Mouse (Mus musculus): ENCODE measurements around the gene Pip4p1.
A peak's percentile ranks its signal among the peaks of the same experiment; 100 is the strongest.
"Not testable (repeated sequence)": the region's sequence is repeated elsewhere in the genome, so short reads cannot be mapped to it uniquely, and the experiment has no call there.

Gene Pip4p1

DNA sequence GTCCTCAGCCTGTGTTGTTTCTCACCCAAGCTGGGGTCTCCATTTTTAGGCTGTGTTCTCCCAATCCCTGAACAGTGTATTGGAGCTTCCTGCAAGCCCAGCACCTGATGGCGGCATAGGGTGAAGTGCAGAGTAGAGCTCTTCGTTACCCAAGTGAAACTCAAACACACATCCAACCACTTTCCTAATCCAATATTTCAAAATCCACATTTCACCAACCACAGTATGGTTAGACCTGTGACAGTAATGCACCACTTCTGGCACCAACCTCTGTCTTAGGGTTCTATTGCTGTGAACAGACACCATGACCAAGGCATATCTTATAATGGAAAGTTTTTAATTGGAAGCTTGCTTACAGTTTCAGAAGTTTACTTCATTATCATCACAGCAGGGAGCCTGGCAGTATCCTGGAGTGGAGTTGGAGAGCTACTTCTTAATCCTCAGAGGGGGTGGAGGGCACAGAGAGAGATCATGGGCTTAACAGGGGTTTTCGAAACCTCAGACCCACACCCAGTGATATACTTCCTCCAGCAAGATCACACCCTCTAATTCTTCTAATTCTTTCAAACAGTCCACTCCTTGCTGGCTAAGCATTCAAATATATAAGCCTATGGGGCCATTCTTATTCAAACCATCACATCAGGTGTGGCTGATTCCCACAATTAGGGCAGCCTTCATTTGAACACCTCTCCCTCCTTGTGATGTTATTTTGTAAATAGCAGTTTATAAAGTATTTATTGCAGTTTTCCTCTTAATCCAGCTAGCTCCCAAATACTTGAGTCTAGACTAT, 7.7 kb upstream of the Pip4p1 start:
- no peak for DNase-seq

DNA sequence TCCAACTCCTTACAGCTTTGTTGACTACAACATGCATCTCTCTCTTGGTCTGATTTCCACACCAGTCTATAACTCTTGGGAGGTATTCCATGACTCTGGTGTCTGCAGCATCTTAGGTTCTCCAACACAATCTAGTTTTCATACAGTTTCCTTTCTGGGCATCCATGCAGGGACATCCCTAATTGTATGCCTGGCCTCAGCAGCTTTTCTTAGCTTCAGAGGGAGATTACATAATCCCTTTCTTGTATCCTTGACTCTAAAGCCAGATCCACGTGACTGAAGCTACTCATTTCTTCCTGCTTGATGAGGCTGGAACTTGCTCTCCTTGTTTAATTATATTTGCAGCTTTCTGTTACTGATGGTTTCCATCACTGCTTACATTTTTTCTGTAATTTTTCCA, 6.0 kb upstream of the Pip4p1 start:
- no peak for DNase-seq

- no peak for DNase-seq
These were observed 901 bp upstream of the Pip4p1 start for GRCm38 (mm10) chr14:50931493-50932020.

DNA sequence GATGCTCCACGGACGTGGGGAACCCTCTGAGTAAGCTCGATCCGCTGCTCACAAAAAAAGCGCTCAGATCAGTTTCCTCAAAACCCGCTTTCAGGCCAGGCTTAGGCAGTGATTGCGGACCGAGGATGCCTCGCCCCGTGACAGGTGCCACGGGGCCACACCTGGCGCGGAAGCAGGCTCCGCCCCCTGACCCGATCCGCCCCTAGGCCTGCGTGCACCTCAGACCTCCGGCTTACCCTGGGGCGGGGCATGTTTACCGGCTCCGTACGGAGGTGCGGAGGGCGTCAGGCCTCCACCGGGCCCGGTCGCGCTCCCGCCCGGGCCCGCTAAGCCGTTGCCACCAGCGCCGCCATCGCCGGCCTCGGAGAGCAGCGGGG, 291 bp downstream of the Pip4p1 start:
- no peak for DNase-seq

DNA sequence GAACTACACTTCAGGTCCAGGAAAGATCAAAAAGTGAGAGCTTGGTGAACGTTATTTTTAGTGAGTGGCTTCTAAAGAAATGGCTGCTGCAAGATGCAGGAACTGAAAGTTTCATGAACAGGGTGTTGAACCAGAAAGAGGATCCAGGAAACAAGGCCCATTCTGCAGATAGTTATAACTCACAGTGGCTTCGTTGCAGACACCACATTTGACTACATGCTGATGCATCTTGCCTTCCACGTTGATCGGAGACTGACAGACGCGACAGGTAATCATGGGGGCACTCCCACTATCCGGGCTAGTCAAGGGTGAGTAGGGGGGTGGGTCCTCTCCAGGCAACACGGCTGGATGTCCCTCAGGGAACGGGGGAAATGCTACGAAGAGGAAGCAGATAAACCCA, 705 bp downstream of the Pip4p1 start:
- DNase-seq, result no peak

- no peak for DNase-seq
These were observed 3.3 kb downstream of the Pip4p1 start for GRCm38 (mm10) chr14:50927366-50927765.

DNA sequence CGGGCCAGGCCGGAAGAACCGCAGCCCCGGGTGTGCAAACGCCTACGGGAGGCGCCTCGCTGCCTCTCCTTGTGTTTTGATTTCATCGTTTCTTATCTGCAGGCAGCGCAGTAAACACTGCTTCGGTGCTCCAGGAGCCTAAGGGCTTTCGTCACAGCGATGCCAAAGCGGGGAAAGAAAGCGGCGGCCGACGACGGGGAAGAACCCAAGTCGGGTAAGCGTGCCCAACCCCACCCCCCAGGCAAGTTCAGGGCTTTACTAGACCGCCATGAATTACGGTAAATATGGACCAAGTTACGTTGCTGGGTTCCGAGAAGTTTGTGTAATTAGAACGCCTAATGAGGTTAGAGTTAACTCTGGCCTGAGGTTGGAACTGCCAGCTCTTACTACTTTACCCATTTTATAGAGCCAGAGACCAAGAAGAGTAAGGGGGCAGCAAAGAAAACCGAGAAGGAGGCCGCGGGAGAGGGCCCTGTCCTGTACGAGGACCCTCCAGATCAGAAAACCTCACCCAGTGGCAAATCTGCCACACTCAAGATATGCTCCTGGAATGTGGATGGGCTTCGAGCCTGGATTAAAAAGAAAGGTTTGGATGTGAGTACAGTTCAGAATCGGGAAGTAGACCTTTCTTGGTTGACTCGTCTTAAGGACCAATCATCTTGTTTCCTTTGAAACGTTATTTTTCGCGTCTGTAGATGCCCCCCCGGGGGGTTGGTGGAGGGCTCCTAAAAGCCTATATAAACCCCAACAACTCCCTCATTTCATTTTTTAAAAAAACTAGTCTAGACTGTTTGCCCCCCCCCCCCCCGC, 5.3 kb downstream of the Pip4p1 start:
- no peak for DNase-seq

DNA sequence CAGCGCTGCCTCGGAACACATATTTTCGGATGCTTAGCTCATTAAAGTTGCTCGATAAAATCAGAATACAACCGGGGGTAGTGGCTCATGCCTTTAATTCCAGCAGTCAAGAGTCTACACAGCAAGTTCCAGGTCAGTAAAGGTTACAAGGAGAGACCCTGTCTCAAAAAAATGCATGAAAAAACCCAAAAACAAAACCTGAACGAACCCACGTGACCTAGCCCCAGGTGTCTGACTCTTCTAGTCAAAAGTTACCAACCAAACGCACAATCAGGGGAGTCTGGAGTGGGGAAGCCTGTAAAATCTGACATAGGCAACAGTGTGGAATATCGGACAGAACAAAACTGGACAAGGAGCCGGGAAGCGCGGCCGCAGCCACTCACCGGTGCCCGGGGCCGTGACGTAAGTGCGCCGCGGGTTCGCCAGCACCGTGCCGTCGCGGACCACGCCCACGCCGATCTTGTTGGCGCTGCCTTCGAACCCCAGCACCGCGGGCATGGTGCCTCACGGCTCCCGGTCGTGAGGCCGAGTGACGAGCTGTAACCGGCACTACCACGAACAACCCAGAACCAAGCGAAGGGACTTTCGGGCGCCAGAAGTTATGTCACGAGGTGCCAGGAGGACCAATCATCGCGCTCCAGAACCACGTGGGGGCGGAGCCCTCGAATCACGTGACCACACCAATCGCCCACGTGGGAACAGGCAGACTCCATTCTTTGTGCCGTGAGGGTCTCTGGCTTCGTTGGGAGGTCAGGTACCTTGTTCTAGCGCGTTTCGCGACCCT, 6.2 kb downstream of the Pip4p1 start, which contains the start of the genes Osgep and Apex1:
Gene Osgep, minus strand, starts transcription at position 613 of the 784 bp plus-strand sequence.
Gene Apex1, plus strand, starts transcription at position 688 of the 784 bp plus-strand sequence.
- peak; percentile 96 for DNase-seq

GRCm38 (mm10) chr14:50923437-50923836, 7.2 kb downstream of the Pip4p1 start:
- DNase-seq, result not testable (repeated sequence)

GRCm38 (mm10) chr14:50911356-50911755, 19.3 kb downstream of the Pip4p1 start:
- DNase-seq, result no peak

- DNase-seq, result no peak
These were observed 22.5 kb downstream of the Pip4p1 start for GRCm38 (mm10) chr14:50908126-50908525.

- not testable (repeated sequence) for DNase-seq
These were observed 25.3 kb downstream of the Pip4p1 start for GRCm38 (mm10) chr14:50905327-50905726.

- DNase-seq, result no peak
These were observed 25.9 kb downstream of the Pip4p1 start for GRCm38 (mm10) chr14:50904828-50905129.

DNA sequence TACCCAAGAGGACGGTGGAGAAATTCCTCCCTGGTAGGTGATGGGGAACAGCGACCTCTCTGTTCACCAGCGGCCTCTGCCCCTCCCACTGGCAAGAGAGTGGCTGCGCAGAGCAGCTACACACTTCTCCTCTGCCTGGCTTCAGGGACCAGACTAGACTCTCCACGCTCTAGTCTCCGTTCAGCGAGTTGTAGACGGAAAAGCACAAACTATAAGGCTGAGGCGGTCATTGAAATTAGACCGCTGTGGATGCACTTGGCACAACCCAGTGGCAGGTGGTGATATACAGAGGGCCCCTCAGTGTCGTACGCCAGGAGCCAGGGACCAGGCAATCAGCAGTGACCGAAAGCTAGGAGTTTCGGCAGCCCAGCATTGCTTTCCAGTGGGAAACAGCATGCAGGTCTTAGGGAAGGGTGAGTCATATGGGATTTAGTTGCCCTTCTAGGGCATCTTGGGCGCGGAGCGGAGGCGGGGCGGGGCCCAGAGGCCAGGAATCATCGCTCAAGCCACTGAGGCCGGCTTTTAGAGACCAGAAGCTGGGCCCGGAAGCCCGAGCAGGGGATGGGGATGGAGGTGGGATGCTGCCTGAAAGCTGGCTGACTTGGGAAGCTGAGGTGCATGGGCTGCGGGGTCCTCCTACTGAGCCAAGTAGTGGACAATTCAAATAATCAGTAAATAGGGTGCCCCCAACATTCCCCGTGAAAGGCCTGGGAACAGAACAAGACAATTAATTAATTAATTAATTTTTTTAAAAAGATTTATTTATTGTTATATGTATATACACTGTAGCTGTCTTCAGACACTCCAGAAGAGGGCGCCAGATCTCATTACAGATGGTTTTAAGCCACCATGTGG, 26.5 kb downstream of the Pip4p1 start:
- no peak for DNase-seq

- DNase-seq, result not testable (repeated sequence)
These were observed 32.7 kb downstream of the Pip4p1 start for GRCm38 (mm10) chr14:50897992-50898391.

DNA sequence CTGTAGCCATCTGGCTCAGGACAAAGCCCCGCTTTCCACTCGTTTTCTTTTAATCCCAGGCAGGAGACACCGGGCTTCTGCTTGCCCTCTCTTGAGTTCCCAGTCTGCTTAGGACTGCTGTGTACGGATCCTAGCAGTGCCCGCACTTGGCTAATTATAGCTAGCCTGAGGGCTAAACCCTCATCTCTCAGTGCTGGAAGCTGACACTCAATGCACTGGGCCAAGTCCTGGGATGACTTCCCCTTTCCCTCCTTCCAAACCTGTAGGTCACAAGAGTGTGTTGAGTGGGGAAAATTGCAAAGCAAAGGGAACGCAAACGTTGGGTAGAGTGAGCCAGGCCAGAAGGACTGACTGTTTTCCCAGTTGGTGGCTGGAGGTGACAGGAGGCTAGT, 33.3 kb downstream of the Pip4p1 start, which contains the start of gene Klhl33:
Gene Klhl33, minus strand, starts transcription at position 134 of the 392 bp plus-strand sequence.
- no peak for DNase-seq

- peak; percentile 50 for DNase-seq
These were observed 33.8 kb downstream of the Pip4p1 start for GRCm38 (mm10) chr14:50896747-50897373.

- DNase-seq, result peak; percentile 41
These were observed 34.5 kb downstream of the Pip4p1 start for GRCm38 (mm10) chr14:50895985-50896746.

DNA sequence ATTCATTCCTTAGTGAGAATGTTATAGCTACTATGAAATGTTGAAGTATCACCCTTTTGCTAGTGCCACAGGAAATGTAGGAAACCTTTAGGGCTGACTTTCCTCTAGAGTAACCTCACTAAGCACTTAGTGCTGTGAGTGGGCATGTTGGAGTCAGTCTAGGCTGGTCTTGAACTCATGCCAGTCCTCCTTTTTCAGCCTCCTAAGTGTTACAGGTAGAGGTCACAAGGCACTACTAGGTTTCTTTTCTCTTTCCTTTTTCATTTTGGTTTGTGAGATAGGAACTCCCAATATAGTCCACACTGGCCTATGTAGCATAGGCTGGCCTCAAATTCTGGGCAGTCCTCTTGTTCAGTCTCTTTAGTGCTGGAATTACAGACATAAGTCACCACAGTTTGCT, 35.2 kb downstream of the Pip4p1 start:
- DNase-seq, result no peak

All from right cerebral cortex, postnatal 25 days (tissue).